ENCODE assay signal across 1 mouse cellular context in genomic region chr11:115475025-115475757, GRCm38 (mm10).
TF ChIP-seq lines count a peak whose summit lies in the region.

Gene Armc7 (plus strand): TSS chr11:115475667.

TF ChIP-seq in CH12.LX, 34 proteins besides CTCF, POLR2A, EP300 and RAD21 (continued from another document):
- no peak for TF ChIP-seq JUN (IDR thresholded peaks at IDR 0.05; ENCODE audit: insufficient read depth, low read depth, low read length)
- no peak for TF ChIP-seq UBTF (IDR thresholded peaks at IDR 0.05; ENCODE audit: low read depth, low read length)
- peak; percentile 91 for TF ChIP-seq NRF1 (IDR thresholded peaks at IDR 0.05; ENCODE audit: low read depth, low read length)
